Mouse (Mus musculus): ENCODE measurements around the gene Bin2.

DNA sequence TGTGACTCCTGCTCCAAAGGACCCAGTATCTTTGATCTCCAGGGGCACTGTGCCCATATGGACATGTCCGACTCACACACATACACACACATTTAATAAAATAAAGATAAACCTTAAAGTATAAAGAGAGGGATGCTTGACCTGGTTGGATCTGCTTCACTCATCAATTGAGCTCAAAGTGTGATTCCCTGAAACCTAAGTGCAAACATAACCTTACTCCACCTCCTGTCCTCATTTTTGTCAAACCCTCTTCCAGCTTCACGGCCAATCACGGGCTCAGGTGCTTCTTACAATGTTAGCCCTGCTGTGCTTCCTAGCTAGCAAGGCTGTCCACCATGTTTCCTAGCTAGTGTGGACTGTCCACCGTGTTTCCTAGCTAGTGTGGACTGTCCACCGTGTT lies 14.2 kb downstream of the Bin2 start:
- TF ChIP-seq CTCF (IDR thresholded peaks at IDR 0.05; ENCODE audit: insufficient read depth, low read length) (no peak), POLR2A (IDR thresholded peaks at IDR 0.05; ENCODE audit: borderline replicate concordance, extremely low read depth, low read depth, low read length) (no peak)
